Mouse (Mus musculus) kidney, postnatal 36 days (tissue): ENCODE measurements at regions not wholly inside any gene's neighbourhood (a gene's known extent, or its start where the extent isn't known, plus 50 kb on each side); places are given as distances from the start of the nearest gene placed in this dataset.

Experiments used
- DNase-seq, 2 experiments: peaks; one replicate each; pipeline ENCODE4 v3.0.0; 2021 to 2022; ENCODE audit warnings: mixed read lengths in 2 of 2

DNA sequence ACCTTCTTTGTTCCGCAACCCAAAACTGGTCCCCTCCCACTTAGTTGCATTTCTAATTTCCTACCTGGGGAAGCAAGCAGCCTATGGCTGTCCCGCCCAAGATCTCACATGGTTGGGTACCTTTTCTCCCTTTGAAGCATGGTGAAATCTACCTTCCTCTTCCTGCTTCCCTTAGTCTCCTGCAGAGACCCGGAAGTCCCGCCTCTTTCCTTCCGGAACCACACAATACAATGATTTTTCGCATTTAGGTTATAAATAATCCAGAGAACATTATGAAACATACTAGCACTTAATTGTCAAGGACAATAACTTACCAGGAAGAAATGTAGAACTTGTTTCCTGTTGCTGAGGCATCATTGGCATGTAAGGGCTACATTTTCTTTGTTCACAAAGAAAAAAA is 58.8 kb downstream of the 1700009N14Rik start:
- no peak for DNase-seq

DNA sequence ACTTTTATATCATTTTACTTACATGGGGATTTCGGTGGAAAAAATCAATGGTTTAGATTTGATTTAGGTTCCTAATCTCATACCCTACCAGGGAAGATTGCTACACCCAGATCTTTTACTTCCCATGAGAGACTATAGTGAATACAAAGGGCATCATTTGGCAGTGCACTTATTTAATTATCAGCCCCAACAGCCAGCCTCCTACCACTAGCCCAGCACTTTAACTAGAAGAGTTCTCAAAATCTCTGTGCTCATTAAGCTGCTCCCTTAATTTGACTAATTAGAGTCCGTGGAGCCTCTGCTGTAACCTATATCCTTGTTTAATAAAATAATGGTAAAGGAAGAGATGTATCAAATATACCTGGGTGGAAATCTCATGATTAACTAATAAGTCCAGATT is 77.4 kb downstream of the 1700009N14Rik start:
- DNase-seq: no peak

DNA sequence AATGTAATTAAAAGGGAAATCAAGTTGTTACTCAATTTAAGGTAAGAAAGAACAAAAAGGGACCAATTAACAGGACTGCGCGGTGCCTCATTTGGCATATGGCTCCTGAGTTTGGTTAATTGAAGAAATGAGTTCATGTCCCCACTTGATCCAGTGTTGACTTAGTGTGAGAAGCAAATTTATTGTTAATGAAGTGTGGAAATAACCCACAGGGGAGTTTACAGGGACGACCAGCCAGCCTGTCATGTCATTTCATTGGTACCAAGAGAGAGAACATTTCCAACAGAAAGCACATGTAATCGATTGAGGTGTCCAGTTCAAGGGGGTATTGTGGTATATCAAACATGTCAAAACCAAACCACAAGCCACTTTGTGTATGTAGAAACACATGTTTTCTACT is 78.6 kb downstream of the 1700009N14Rik start:
- DNase-seq: no peak

DNA sequence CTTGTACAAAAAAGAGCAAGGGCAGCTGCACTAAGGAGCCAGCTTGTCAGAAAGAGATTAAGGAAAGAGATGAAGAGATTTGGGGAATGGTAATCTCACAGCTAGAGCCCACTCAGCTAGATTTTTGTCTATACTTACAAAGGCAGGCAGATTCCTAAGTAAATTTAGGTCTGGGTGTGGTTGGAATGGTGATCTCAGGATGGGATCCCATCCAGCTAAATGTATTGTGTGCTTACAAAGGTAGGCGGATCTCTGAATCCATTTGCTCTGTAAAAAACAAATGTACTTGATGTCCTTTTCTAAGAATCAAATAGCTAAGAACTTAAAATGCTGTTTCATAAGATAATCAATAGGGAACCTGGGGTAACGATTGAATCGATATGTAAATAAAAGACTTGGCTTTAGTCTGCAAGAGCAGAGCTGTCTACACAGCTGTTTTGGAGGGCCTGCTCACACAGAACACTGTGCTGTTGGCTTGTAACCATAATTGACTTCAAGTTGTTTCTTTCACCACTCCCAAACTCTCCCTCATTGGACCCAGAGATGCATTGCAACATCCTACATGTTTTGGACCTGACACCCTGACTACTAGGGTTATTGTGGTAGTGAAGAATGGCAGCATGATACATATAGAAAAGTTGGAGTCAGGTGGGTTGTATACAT is 106.1 kb downstream of the 1700009N14Rik start:
- no peak for DNase-seq

GRCm38 (mm10) chr4:39597426-39597825 is 147.3 kb downstream of the 1700009N14Rik start:
- no peak for DNase-seq

DNA sequence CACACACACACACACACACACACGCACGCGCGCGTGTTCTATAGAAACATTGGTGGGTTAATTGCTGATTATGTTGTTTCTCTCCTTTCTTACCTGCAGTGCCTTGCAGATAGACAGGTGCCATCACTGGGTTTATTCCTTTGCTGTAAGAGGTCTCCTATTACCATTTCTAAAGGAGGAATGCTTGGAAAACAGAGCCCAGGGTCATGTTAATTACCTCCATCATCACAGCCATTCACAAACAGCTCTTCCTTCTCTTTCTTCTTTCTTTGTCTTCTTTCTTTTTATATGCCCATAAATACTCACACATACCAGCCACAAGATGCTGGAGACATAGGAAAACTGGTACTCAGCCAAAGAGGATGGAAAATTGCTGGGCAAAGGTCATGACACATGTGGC is 155.0 kb downstream of the 1700009N14Rik start:
- no peak for DNase-seq

- DNase-seq: no peak
These were observed 194.0 kb downstream of the 1700009N14Rik start for GRCm38 (mm10) chr4:39644136-39644535.

DNA sequence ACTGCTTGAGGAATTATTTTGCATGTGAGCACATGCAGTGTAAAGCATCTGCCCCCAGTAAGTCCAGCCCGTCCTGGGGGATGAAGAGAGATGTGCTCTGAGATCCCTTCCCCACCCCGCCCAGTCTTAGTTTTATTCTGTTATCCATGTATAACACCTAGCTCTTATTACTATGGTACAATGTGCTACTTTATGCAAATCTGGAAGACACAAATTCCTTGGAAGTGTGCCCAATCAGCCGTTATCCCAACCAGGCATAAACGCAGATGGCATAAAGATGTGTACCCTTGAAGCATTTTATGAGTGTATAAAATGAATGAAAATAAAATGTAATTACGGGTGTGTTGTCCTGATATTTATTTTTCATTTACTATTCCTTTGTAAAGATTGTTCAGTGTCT is 194.8 kb downstream of the 1700009N14Rik start:
- DNase-seq: no peak

DNA sequence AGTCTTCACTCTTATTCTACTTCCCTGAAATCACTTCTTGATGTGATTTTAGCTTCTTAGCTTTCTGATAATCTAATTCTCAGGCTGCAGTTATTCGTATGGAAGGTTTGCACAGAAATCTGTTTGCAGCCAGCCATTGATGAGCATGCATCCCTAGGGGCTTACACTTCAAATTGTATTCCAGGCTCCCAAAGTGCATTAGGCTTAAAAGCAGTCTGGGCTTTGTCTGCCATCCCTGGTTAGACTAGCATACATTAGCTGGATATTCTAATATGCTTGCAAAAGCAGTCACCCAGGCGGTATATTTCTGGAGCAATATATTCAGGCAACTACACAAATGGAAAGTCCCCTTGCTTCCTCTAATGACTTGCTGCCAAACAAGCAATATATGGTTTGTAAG is 210.4 kb downstream of the 1700009N14Rik start:
- no peak for DNase-seq

GRCm38 (mm10) chr4:39672609-39673008 is 222.5 kb downstream of the 1700009N14Rik start:
- DNase-seq: no peak

DNA sequence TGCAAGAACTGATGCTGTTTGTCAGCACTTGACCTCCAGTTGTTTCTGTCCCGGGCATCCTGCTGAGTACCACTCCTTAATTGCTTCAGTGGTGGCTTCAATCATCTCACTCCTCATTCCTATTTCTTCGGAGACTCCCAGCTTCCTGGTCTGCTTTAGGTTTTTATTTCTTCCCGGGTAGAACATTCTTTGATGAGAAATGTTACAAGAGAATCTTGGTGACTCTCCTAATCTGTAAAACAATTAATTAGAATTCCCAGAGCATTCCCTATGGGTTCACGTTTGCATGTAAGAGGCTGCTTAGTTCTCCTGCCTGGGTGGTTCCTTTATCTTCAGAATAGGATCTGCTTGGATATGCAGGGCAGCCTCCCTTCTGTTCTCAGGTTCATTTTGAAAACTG is 245.1 kb downstream of the 1700009N14Rik start:
- no peak for DNase-seq

DNA sequence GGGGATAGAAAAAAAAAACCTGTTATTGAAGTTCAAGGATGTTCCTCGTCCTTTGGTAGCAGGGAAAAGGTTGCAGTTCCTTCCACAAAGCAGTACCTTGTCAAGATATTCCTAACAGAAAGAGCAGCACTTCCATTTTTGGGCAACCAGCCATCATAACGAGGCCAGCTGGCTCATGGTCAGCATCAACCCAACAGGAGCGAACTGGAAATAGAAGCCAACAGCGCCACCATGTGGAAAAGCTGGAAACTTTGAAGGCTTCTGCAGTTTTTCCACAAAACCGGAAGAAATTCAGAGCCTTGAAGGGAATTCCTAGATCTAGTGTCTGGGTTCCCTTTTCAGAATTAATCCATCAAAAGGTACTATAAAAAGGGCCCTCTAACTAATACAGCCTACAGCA is 247.5 kb downstream of the 1700009N14Rik start:
- peak; percentile 8 to 71 for DNase-seq

- DNase-seq: no peak
These were observed 249.3 kb downstream of the 1700009N14Rik start for GRCm38 (mm10) chr4:39699347-39699746.

- DNase-seq: no peak
These were observed 267.4 kb downstream of the 1700009N14Rik start for GRCm38 (mm10) chr4:39717477-39717876.

DNA sequence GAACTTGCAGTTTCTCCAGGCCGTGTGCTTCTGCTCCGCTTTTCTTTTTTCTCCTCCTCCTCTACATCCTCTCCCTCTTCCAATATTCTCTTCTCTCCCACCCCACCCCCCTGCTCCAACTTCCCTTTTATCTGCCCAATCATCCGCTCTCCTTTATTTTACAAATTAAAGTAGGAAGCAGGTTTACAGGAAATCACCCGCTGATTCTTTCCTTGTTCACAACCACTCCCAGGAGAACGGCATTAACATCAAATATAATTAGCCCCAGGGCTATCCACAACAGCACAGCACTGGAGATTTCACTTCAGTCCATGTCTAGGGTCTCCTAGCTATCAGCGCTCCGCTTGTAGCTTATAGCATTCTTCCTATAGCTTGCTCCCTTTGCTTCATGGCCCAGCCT is 268.6 kb downstream of the 1700009N14Rik start:
- no peak for DNase-seq

- no peak for DNase-seq
These were observed 269.9 kb downstream of the 1700009N14Rik start for GRCm38 (mm10) chr4:39719951-39720350.

GRCm38 (mm10) chr4:39721524-39721923 is 271.4 kb downstream of the 1700009N14Rik start:
- DNase-seq: no peak

GRCm38 (mm10) chr4:39765586-39765985 is 315.5 kb downstream of the 1700009N14Rik start:
- no peak for DNase-seq

GRCm38 (mm10) chr4:39791096-39791495 is 341.0 kb downstream of the 1700009N14Rik start:
- DNase-seq: no peak

DNA sequence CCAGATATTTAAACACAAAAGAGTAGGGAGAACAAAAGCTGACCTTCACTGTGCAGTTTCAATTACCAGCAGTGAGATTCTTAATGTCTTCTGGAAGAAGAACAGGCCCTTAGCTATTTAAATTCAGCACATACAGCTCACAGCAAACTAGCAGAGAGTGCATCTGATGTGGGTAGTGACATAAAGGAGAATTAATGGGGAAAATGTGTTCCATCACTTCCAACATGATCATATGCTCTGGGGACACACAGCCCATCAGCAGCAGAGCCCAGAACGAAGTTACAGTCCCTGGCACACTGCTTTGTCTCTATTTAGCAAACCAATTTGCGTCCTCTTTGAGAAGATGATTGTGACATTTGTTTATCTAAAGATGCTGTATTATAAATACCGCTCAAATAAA is 332.9 kb upstream of the Aco1 start:
- no peak for DNase-seq

DNA sequence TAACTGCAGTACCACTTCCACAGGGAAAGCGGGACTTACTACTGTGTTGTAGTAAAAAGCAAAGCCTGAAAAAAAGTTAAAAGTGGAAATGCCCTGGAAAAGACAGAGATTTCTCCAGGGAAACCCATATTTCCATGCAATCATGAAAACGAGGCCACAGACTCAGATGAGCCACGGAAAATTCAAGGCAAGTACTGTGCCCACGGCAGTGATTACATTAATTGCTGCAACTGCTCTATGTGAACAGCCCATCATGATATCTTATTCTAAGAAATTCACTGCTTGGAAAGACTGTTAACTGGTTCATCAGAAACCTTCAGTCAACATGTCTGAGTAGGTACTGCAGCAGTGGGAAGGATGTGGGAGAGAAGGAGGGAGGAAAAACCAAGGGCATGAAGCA is 330.1 kb upstream of the Aco1 start:
- DNase-seq: no peak

GRCm38 (mm10) chr4:39815620-39816019 is 327.3 kb upstream of the Aco1 start:
- DNase-seq: no peak

GRCm38 (mm10) chr4:39817675-39818074 is 325.2 kb upstream of the Aco1 start:
- no peak for DNase-seq

DNA sequence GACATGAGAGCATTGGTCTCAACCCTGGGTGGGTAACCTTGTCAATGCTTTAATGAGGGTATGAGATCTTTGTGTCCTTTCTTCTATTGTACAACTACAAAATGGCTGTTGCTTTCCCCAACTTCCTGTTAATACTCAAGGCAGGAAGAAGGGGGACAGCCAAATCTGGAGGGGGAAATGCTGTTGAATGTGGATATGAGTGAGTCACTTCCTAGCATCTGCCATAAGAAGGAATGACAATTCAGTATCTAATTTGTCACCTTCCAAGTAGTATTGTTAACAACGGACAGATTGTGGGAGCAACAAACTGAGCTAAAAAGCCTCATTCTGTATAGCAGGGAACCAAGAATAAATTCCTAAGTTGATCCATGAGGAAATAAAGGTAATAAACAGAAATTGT is 309.2 kb upstream of the Aco1 start:
- no peak for DNase-seq
